Mouse (Mus musculus) liver, adult 2 months (tissue): ENCODE results near the gene Cd6. TPM values are rescaled to one million over a fixed set of nuclear protein-coding genes. Genes with fewer than 3 reads are reported as not detected.

Experiments used
- DNase-seq: peaks from one replicate; pipeline ENCODE4 v3.0.0-alpha.2; 2011; ENCODE audit warnings: low read depth, low spot score; ENCODE audit errors: extremely low read depth
- H3K27ac ChIP-seq: fragments of 200-500 bp; replicated peaks from 2 replicates; pipeline ENCODE4 v1.5.1; 2012; ENCODE audit warnings: low read depth, mild to moderate bottlenecking, control low read depth, inconsistent platforms, low read length; ENCODE audit not compliant: insufficient read depth
- H3K27me3 ChIP-seq: fragments of 200-500 bp; 2 replicates; pipeline ENCODE4 v1.6.1; 2012; ENCODE audit warnings: mild to moderate bottlenecking, moderate library complexity, low read length, inconsistent platforms; ENCODE audit not compliant: control insufficient read depth, insufficient read depth
- H3K36me3 ChIP-seq: fragments of 200-500 bp; 2 replicates; pipeline ENCODE4 v1.6.1; 2012; ENCODE audit warnings: low read length, inconsistent platforms; ENCODE audit not compliant: control insufficient read depth, insufficient read depth
- H3K4me1 ChIP-seq: fragments of 200-500 bp; 2 replicates; pipeline ENCODE4 v1.6.1; 2011; ENCODE audit warnings: low read length; ENCODE audit not compliant: control insufficient read depth, insufficient read depth
- H3K4me3 ChIP-seq: fragments of 200-500 bp; 2 replicates; pipeline ENCODE4 v1.5.1; 2011; ENCODE audit warnings: low read depth, mild to moderate bottlenecking, control low read depth, low read length, moderate library complexity; ENCODE audit not compliant: insufficient read depth
- H3K79me2 ChIP-seq: fragments of 200-500 bp; 2 replicates; pipeline ENCODE4 v1.6.1; 2012; ENCODE audit warnings: inconsistent platforms, mild to moderate bottlenecking, low read length, moderate library complexity; ENCODE audit not compliant: control insufficient read depth, insufficient read depth
- H3K9ac ChIP-seq: fragments of 200-500 bp; 2 replicates; pipeline ENCODE4 v1.6.1; 2012; ENCODE audit warnings: low read depth, mild to moderate bottlenecking, control low read depth, inconsistent platforms, low read length
- CTCF ChIP-seq: fragments of 200-500 bp; IDR thresholded peaks from 2 replicates; pipeline ENCODE4 v1.5.1; 2011; ENCODE audit warnings: low read depth, low read length, control low read depth
- POLR2A ChIP-seq: fragments of 200-500 bp; IDR thresholded peaks from 2 replicates; pipeline ENCODE4 v1.6.1; 2011; ENCODE audit warnings: low read length, control low read depth; ENCODE audit not compliant: insufficient read depth; ENCODE audit errors: extremely low read depth
- WGBS: fragments of 180-500 bp; shearing (Covaris S2); methylation state at CpG from one replicate; pipeline ENCODE4 v1.1.7; 2018; 5-methylcytosine and 5-hydroxymethylcytosine counted together
- polyA plus RNA-seq: library from polyadenylated mRNA; depleted of rRNA; stranded (reverse); fragments of >200 nt; gene quantifications from 2 replicates; pipeline ENCODE4 v1.2.3, GENCODE M21; 2012
- total RNA-seq: library from RNA; depleted of rRNA; stranded (reverse); fragments of >200 nt; gene quantifications from 2 replicates; pipeline ENCODE4 v1.2.3, GENCODE M21; 2014

Gene Cd6
- total and polyA plus RNA-seq, 2 experiments: 0.18 to 0.44 TPM

DNA sequence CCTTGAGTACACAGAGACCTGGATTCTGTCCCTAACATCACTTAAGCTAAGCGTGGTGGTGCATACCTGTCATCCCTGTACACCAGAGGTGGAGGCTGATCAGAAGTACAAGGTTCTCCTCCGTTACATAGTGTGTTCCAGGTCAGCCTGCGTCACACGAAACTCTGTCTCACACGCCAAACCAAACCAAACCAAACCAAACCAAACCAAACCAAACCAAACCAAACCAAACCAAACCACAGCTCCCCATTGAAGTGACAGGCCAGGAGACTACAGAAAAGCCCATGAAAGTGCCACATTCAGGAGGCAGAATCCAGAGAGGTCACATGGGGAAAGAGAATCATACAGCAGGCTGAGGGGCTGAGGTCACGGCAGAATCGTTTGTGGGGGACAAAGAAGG is 57.9 kb downstream of the Cd6 start:
- H3K36me3 ChIP-seq: no peaks in the 10 kb centered on the region
- H3K9ac ChIP-seq: no peak overlapping the region
- no peaks in the 10 kb centered on the region for H3K27me3 ChIP-seq
- TF ChIP-seq CTCF: no peak
- TF ChIP-seq POLR2A: no peak
- no peaks in the 10 kb centered on the region for H3K4me1 ChIP-seq
- no peaks in the 10 kb centered on the region for H3K79me2 ChIP-seq
- no peak overlapping the region for H3K27ac ChIP-seq
- WGBS: 68% methylated on average over 7 of the region's 7 CpGs
- no peak overlapping the region for H3K4me3 ChIP-seq
- no peak for DNase-seq

DNA sequence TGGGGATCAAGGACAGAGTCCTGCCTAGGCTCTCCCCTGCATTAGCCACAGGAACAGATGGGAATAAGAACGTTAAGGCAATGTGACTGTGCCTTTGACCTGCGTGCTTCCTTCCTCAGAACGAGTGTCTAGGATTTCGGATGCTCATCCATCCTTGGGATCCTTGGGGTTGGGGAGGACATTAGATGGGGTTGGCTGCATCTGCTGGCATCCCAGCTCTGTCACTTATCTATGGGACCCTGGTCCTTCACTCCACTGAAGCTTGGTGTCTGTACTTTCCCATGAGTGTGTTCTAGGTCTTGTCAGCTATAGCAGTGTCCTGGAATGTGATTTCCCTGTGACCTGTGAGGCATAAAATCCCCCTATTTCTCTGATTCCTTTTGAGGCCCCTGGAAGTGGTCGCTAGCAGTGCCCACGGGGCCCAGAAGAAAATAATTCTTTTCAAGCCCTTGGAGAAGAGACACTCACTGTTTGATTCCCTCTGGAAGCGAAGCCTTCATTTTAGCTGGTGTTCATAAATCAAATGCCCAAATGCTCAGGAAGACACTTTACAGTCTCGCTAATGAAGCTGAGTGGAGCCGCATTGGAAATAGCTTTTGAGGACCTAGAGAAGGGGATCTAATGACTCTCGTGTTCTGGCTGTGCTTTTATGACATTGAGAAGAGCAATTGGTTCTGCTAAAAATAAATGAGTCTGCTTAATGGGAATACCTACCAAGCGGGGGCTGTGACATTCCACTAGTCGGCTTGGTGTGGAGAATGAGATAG is 60.2 kb downstream of the Cd6 start:
- Histone ChIP-seq H3K9ac (no peak overlapping the region), H3K27me3 (no peaks in the 10 kb centered on the region), H3K36me3 (no peaks in the 10 kb centered on the region), H3K79me2 (no peaks in the 10 kb centered on the region), H3K4me1 (no peaks in the 10 kb centered on the region), H3K4me3 (no peak overlapping the region), H3K27ac (no peak overlapping the region)
- TF ChIP-seq POLR2A (no peak), CTCF (no peak)
- no peak for DNase-seq
- 77% methylated on average over 12 of the region's 12 CpGs for WGBS

DNA sequence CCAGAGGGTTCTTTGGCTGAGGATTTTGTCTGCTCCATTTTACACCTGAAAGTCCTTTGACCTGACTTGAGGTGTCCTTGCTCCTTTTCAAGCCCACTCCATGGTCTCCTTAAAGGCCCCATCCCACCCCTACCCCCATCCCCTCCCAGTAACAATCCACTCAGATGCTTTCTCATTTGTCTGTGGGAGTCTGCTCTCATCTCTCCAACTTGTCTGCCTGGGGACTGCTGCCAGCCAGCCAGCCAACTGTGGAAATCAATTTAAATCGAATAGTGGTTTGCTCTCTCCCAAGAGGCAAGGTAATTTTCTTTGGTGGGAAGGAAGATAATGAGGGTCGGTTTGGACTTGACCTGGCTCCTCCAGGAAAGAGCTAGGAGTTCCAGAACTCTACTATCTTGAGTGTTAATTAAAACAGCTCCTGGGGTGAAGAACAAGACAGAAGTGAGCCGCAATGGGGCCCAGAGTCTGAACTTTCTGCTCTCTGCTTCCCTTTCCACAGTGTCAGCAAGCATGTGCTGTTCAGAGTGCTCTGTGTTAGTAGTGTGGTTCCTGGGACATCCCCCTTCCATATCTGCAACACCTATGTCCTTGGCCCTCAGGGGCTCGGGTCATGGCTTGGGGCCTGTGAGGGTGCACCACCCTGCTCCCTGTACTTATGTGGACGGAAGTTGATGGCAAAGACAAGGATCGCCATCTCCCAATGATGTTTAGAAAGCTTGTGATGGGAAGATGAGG is 61.0 kb downstream of the Cd6 start:
- Histone ChIP-seq H3K4me1 (no peaks in the 10 kb centered on the region), H3K27me3 (no peaks in the 10 kb centered on the region), H3K36me3 (no peaks in the 10 kb centered on the region), H3K9ac (no peak overlapping the region), H3K79me2 (no peaks in the 10 kb centered on the region), H3K4me3 (no peak overlapping the region), H3K27ac (no peak overlapping the region)
- 73% methylated on average over 6 of the region's 6 CpGs for WGBS
- TF ChIP-seq POLR2A (no peak), CTCF (no peak)
- no peak for DNase-seq

DNA sequence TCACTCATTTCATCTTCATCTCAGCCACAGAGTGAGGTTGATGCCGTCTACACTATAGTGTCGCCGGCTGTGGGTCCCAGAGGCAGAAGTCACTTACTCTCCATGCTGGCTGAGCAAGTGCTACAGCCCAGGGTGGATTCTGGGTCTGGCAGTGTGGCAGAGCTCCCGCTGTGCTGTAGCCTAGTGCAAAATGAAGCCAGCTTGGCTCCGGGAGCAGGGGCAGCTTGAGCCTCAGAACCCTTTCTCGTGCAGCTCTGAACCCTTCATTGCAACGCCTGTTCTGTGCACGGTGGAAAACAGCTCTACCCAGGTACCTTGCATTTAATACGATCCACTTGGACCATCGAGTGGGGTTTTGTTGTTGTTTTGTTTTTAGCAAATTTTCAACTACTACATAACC is 62.2 kb downstream of the Cd6 start:
- 90% methylated on average over 10 of the region's 10 CpGs for WGBS
- Histone ChIP-seq H3K4me1 (no peaks in the 10 kb centered on the region), H3K9ac (no peak overlapping the region), H3K27ac (no peak overlapping the region), H3K36me3 (no peaks in the 10 kb centered on the region), H3K79me2 (no peaks in the 10 kb centered on the region), H3K27me3 (no peaks in the 10 kb centered on the region), H3K4me3 (no peak overlapping the region)
- TF ChIP-seq CTCF: no peak
- no peak for TF ChIP-seq POLR2A
- DNase-seq: no peak

DNA sequence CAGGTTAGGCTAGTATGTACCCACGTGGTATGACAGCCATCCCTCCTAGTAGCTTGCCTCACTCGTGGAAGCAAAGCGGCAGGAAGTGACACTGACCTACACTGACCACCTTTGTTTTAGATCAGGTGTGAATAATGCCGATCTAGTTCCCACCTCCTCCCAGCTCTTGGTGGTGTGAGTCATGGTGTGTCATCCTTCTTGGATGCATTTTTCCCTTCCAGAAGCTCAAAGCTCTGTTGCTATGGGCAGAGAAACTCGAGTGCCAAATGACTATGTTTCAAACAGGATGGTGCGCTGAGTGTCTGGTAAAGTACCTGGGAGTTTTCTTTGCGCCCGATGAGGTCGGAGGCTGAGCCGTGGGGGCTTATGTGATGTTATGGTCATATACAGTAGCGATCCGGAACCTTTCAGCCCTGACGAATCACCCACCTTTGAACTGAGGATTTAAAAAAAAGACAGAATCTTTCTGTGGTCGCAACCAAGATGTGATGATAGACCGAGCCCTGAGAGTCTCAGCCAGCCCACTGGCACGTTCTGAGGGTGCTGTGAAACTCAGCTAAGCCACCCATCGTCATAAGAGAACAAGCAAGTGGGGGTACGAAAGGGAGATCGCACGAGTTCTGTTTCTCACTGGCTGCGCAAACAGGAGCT is 66.4 kb downstream of the Cd6 start:
- Histone ChIP-seq H3K27me3 (no peaks in the 10 kb centered on the region), H3K9ac (no peak overlapping the region), H3K79me2 (no peaks in the 10 kb centered on the region), H3K36me3 (no peaks in the 10 kb centered on the region), H3K4me3 (no peak overlapping the region), H3K27ac (no peak overlapping the region), H3K4me1 (no peaks in the 10 kb centered on the region)
- TF ChIP-seq CTCF (no peak), POLR2A (no peak)
- 72% methylated on average over 21 of the region's 21 CpGs for WGBS
- DNase-seq: no peak

- 77% methylated on average over 6 of the region's 6 CpGs for WGBS
- H3K36me3 ChIP-seq: no peaks in the 10 kb centered on the region
- no peak for TF ChIP-seq CTCF
- no peak for TF ChIP-seq POLR2A
Measured at GRCm38 (mm10) chr19:10762468-10762867, 67.4 kb downstream of the Cd6 start.

More at GRCm38 (mm10) chr19:10762468-10762867, 67.4 kb downstream of the Cd6 start:
- Histone ChIP-seq H3K9ac (no peak overlapping the region), H3K79me2 (no peaks in the 10 kb centered on the region), H3K27ac (no peak overlapping the region), H3K4me3 (no peak overlapping the region), H3K27me3 (no peaks in the 10 kb centered on the region), H3K4me1 (no peaks in the 10 kb centered on the region)
- DNase-seq: no peak
